Mouse (Mus musculus): ENCODE measurements around the gene Scgb2b18. TPM values are rescaled to one million over a fixed set of nuclear protein-coding genes. Genes with fewer than 3 reads are reported as not detected.

Scgb2b18 gene
- not detected for polyA plus RNA-seq (2014; fragmentation: Illumina TruSeq; extraction: RNeasy Lipid Tissue Mini Kit (QIAGEN cat#74804); ENCODE audit: low read depth, low replicate concordance)

GRCm38 (mm10) chr7:33173764-33174163, at the start of gene Scgb2b18:
Gene Scgb2b18 (minus strand): TSS chr7:33173864.

GRCm38 (mm10) chr7:33185268-33185667, 11.6 kb upstream of the Scgb2b18 start, which contains the start of gene Scgb1b18:
Gene Scgb1b18 (plus strand): TSS chr7:33185568.

Other genes starting within 250 kb of the Scgb2b18 start
- gene Scgb2b17, start 117.3 kb downstream of the Scgb2b18 start, polyA plus RNA-seq (2014; fragmentation: Illumina TruSeq; extraction: RNeasy Lipid Tissue Mini Kit (QIAGEN cat#74804); ENCODE audit: low read depth, low replicate concordance): not detected
- not detected for gene Scgb1b17, start 110.4 kb downstream of the Scgb2b18 start, polyA plus RNA-seq (2014; fragmentation: Illumina TruSeq; extraction: RNeasy Lipid Tissue Mini Kit (QIAGEN cat#74804); ENCODE audit: low read depth, low replicate concordance)
- gene Scgb1b18, start 11.7 kb upstream of the Scgb2b18 start, polyA plus RNA-seq (2014; fragmentation: Illumina TruSeq; extraction: RNeasy Lipid Tissue Mini Kit (QIAGEN cat#74804); ENCODE audit: low read depth, low replicate concordance): not detected
- not detected for gene Scgb2b19, start 106.5 kb upstream of the Scgb2b18 start, polyA plus RNA-seq (2014; fragmentation: Illumina TruSeq; extraction: RNeasy Lipid Tissue Mini Kit (QIAGEN cat#74804); ENCODE audit: low read depth, low replicate concordance)
- not detected for gene Scgb1b19, start 113.4 kb upstream of the Scgb2b18 start, polyA plus RNA-seq (2014; fragmentation: Illumina TruSeq; extraction: RNeasy Lipid Tissue Mini Kit (QIAGEN cat#74804); ENCODE audit: low read depth, low replicate concordance)
- gene Scgb2b20, start 192.5 kb upstream of the Scgb2b18 start, polyA plus RNA-seq (2014; fragmentation: Illumina TruSeq; extraction: RNeasy Lipid Tissue Mini Kit (QIAGEN cat#74804); ENCODE audit: low read depth, low replicate concordance): not detected
- not detected for gene Scgb1b20, start 199.4 kb upstream of the Scgb2b18 start, polyA plus RNA-seq (2014; fragmentation: Illumina TruSeq; extraction: RNeasy Lipid Tissue Mini Kit (QIAGEN cat#74804); ENCODE audit: low read depth, low replicate concordance)

Data from liver, adult 10 weeks (tissue).